Mouse (Mus musculus) hematopoietic stem cell, adult 5-6 weeks (primary cell): ENCODE data around the gene Cacnb4. TPM values are rescaled to one million over a fixed set of nuclear protein-coding genes. Genes with fewer than 3 reads are reported as not detected.
A peak's percentile ranks its signal among the peaks of the same experiment; 100 is the strongest.

ENCODE experiments used
- ATAC-seq, 2 experiments: fragments of 125-278 bp in 1 of 2; replicated peaks in 1 of 2; 2 replicates each; pipeline ENCODE4 v1.8.0; 2016 to 2017; ENCODE audit warnings: inconsistent platforms in 2 of 2, mild to moderate bottlenecking in 2 of 2, moderate number of reproducible peaks in 2 of 2, low read depth in 1 of 2, moderate TSS enrichment in 1 of 2; ENCODE audit not compliant: low FRiP score in 2 of 2, poor library complexity in 2 of 2, severe bottlenecking in 2 of 2, insufficient read depth in 1 of 2, low TSS enrichment in 1 of 2
- total RNA-seq: library from RNA; stranded (forward); fragments of 172-1452, 232-1000 nt; gene quantifications from 2 replicates; pipeline ENCODE4 v1.2.3, GENCODE M21; 2017

Gene Cacnb4
- total RNA-seq, 1 experiment from 2014 or later = not detected

GRCm38 (mm10) chr2:52589514-52589913 lies 87.1 kb downstream of the Cacnb4 start:
- no peak for ATAC-seq

DNA sequence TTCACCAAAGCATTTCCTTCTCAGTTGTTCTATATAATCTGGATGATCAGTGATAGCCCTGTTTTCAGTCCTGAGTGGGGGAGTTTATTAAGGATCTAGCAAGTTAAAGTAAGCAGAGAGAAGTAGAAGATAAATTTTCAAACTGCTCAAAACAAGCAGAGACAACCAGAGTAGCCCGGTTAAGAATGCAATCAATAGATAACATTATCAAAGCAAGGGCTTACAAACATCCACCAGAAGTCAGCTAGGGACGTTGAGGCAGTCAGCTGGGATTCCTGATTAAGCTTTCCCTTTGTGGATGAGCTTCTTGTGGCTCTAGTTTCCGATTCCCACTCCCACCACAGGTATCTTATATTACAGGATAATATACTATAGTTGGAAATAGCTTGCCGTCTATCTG lies 91.2 kb downstream of the Cacnb4 start:
- ATAC-seq = no peak

- no peak for ATAC-seq
These were observed 95.4 kb downstream of the Cacnb4 start for GRCm38 (mm10) chr2:52581132-52581781.

DNA sequence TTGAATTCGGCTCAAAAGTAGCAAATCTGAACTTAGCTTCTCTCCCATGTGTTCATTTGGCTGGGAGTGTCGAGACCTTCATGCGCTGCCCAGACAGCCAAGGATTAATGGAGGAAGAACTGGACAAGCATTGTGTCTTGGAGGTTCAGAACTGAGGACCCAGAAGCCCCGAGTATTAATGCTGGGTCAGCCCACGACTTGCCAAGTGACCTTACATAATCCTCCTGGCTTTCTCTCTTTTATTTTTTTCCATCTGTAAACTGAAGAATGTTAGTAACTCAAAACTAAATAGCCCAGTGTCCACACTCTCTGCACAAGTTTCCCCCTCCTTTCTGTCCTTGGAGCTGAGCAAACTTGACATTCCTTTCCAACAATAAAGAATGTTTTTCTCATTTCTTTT lies 95.9 kb downstream of the Cacnb4 start:
- ATAC-seq = no peak

DNA sequence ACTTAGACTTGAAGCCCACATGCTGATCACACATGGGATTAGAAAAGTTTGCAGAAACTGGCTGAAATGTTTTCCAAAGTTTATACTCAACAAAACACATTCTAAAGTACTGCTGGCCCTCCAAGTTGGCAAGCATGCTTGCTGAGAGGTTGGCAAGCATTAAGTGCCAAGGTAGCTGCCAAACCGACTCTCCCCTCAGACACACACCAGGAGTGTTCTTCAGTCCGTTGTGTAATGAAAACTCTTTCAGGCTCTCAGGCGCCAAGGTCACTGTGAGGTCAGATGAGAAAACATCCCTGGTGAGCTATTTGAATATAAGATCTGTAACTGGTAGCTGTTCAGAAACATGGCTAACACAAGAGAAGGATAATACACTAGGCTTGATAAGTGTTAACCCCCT lies 97.8 kb downstream of the Cacnb4 start:
- ATAC-seq = no peak

GRCm38 (mm10) chr2:52577700-52578099 lies 98.9 kb downstream of the Cacnb4 start:
- ATAC-seq = no peak

GRCm38 (mm10) chr2:52576546-52576945 lies 100.1 kb downstream of the Cacnb4 start:
- no peak for ATAC-seq

- no peak for ATAC-seq
These were observed 100.9 kb downstream of the Cacnb4 start for GRCm38 (mm10) chr2:52575637-52576175.

GRCm38 (mm10) chr2:52574929-52575328 lies 101.7 kb downstream of the Cacnb4 start:
- ATAC-seq = no peak

- ATAC-seq = no peak
These were observed 104.4 kb downstream of the Cacnb4 start for GRCm38 (mm10) chr2:52572221-52572620.

DNA sequence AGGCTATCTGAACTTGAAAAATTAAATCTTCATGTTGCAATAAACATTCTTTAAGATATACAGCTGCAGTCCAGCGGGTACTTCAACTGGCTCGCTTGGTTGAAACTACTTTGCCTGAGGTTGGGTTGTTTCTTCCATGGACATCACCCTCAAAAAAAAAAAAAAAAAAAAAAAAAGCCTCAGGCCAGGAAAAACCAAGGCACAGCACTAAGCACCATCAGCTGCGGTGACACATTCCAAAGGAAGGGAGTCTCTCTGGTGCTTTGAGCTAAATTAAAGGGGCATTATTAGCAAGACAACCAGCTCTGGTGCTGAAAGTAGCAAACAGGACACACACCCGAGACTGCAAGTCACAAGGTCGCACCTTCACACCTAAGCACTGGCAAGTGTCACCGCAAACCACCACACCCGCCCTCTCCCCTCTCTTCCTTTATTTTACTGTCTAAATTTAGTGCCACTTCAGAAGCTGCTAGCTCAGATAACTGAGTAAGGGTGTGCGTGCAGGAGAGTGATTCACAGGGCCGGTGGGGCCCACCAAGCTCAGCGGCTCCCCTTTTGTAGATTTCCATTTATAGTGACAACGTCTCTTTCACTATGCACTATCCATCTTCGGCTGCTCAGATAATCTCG lies 105.2 kb downstream of the Cacnb4 start:
- peak; percentile 65 to 85 for ATAC-seq

DNA sequence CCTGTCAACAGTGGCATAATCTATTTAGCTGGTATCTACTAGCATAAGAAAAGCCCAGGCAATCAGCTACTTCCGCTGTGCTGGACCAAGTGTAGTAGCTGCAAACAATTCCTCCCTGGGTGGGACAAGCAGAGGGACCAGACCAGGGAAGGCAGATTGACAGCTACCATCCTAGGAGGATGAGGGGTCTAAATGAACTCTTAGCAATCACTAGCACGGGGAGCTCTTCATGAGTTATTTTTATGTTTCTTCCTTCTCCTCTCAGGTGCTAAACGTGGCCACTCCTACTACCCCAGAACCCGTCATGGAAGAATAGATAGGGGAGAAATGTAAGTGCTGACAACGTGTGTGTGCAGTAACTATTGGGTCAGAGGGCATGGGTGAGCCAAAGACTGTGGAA lies 105.8 kb downstream of the Cacnb4 start:
- no peak for ATAC-seq

DNA sequence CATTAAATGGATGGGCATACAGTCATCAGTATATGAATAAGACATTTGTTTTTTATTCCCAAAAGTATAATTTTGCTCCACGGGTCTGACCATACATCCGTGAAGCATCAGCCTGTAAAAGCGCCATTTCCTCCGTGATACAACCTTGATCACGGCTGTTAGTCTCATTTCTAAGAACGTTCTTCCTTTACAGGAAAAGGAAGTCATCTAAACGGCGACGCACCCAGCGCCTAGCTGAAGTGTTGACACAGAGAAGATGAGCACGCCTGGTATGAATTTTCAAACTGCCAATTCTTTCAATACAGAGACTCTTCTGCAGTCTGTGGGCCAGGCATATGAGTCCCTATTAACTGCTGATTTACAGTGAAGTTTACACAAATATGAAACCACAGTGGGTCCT lies 106.5 kb downstream of the Cacnb4 start:
- no peak for ATAC-seq

- no peak for ATAC-seq
These were observed 108.5 kb downstream of the Cacnb4 start for GRCm38 (mm10) chr2:52568131-52568530.

- no peak for ATAC-seq
These were observed 109.2 kb downstream of the Cacnb4 start for GRCm38 (mm10) chr2:52567421-52567820.

- ATAC-seq = no peak
These were observed 113.4 kb downstream of the Cacnb4 start for GRCm38 (mm10) chr2:52563277-52563676.

DNA sequence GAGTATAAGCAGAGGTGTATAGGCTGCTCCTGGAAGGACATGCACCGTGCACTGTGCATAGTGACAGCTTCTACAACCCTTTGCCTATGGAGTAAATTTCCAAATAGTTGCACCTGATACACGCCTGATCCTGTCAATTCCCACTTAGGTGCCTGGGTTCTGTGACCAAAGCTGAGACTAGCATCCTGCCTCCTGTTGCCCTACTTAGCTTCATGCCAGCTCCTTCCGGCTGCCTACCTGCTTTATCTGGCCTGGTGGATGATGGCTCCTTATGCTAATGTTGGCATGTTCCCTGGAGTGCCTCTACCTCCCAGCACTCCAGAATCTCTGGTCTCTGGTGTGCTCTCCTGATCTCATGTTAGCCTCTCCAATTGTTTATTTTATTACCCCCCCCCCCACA lies 114.3 kb downstream of the Cacnb4 start:
- ATAC-seq = no peak

- ATAC-seq = no peak
These were observed 115.5 kb downstream of the Cacnb4 start for GRCm38 (mm10) chr2:52561137-52561536.

DNA sequence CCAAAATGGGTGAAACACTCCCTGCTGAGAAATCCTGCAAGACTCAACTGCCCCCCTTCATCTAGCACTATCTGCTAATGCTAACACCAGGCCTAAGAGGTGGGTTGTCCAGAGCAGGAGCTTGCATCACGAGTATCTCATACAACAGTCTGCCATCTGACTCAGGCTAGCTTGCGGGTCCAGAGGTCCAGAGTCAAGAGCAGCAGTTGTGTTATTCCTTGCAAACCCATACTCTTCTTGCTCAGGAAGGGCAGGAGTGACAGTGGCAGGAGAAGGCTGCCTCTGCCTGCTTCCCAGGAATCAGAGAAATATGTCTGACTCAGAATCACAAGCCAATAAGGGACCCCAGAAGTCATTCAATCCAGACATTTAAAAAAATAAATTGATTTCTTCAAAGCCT lies 116.4 kb downstream of the Cacnb4 start:
- ATAC-seq = no peak
